Mouse (Mus musculus) CH12.LX (cell line): ENCODE results near the gene Gm15130.

Experiments
- CHD2 ChIP-seq: IDR thresholded peaks from 2 replicates; pipeline ENCODE4 v1.6.1; 2011; ENCODE audit warnings: low read length, improper control_type of control experiment
- CTCF ChIP-seq, 2 experiments: IDR thresholded peaks in 1 of 2; conservative IDR thresholded peaks in 1 of 2; 2 replicates each; pipeline ENCODE4 v1.5.1; 2011 to 2012; ENCODE audit warnings: low read depth in 2 of 2, low read length in 2 of 2, improper control_type of control experiment in 1 of 2, inconsistent platforms in 1 of 2, mild to moderate bottlenecking in 1 of 2, moderate library complexity in 1 of 2
- EP300 ChIP-seq: IDR thresholded peaks from 2 replicates; pipeline ENCODE4 v1.6.1; 2011; ENCODE audit warnings: low read length, improper control_type of control experiment
- MYC ChIP-seq: IDR thresholded peaks from 2 replicates; pipeline ENCODE4 v1.6.1; 2011; ENCODE audit warnings: low read depth, mild to moderate bottlenecking, improper control_type of control experiment, low read length
- NRF1 ChIP-seq: IDR thresholded peaks from 2 replicates; pipeline ENCODE4 v1.6.1; 2014; ENCODE audit warnings: low read depth, mild to moderate bottlenecking, inconsistent platforms, low read length, improper control_type of control experiment, moderate library complexity
- POLR2A ChIP-seq: IDR thresholded peaks from 2 replicates; pipeline ENCODE4 v1.6.1; 2011; ENCODE audit warnings: low read depth, mild to moderate bottlenecking, improper control_type of control experiment, low read length
- POLR2AphosphoS2 ChIP-seq: IDR thresholded peaks from 2 replicates; pipeline ENCODE4 v1.6.1; 2011; ENCODE audit warnings: low read depth, low read length, improper control_type of control experiment
- RAD21 ChIP-seq: IDR thresholded peaks from 2 replicates; pipeline ENCODE4 v1.6.1; 2011; ENCODE audit warnings: low read depth, mild to moderate bottlenecking, low read length, improper control_type of control experiment, moderate library complexity
- TCF12 ChIP-seq: IDR thresholded peaks from 2 replicates; pipeline ENCODE4 v1.6.1; 2014; ENCODE audit warnings: low read depth, mild to moderate bottlenecking, inconsistent platforms, low read length, improper control_type of control experiment

GRCm38 (mm10) chr2:111135739-111136138, 17.0 kb downstream of the Gm15130 start:
- TF ChIP-seq MYC (no peak), TCF12 (no peak), RAD21 (no peak), POLR2AphosphoS2 (no peak), CTCF (conservative IDR thresholded peaks at IDR 0.05 in 1 of 2, IDR thresholded peaks at IDR 0.05 in 1 of 2; ENCODE audit: low read depth in 2 of 2, low read length in 2 of 2) (no peak), CHD2 (no peak), NRF1 (no peak), EP300 (no peak), POLR2A (no peak)
